Comparison of ENCODE assay signal across 8 mouse cellular contexts in the genomic region with DNA sequence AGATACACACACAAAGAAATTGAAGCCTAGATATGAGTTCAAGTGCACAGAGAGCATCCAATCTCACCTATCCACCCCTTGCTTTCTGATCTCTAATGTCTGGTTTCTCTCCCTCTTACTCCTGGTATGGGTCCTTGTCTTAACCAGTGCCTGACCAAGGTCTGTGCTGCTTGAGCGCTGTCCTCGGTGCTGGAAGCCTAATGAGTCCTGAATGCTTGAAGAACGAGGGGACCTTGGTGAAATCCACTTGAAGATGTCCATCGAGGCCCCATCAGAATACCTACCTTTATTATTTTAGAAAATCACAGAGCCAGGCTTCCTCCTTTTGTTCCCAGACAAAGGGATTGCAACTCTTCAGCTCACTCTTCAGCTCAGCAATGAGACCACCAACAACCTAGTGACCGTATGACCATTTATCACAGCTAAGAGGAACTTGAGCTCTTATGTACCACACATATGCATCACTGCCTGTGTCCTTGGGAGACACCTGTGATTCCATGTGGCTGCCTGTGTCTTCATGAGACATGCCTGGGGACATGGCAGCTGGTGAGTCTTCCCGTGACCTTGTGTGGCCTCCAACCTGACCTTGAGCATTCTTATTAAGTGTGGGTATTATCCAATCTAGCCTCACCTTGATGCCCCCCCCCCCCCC. TPM values are rescaled to one million over a fixed set of nuclear protein-coding genes. Genes with fewer than 3 reads are reported as not detected.
DNase-seq lines count a peak whose midpoint lies in the region; ATAC-seq lines count a peak whose summit lies in the region.

No protein-coding gene starts in this region.

- peak; percentile 14 for DNase-seq in cerebellum, adult 8-10 months
- peak; percentile 14 for DNase-seq in urinary bladder, postnatal 14 days (ENCODE audit: low spot score)
- DNase-seq in urinary bladder, postnatal 4 days (ENCODE audit: low spot score in 2 of 2) = no peak
- DNase-seq in hindlimb bud, embryonic 11.5 days (ENCODE audit: extremely low spot score, low read depth, low spot score) = peak; percentile 66
- peak; percentile 53 for DNase-seq in neural tube, embryonic 10.5 days (ENCODE audit: extremely low spot score, low spot score)
- no peak for DNase-seq in layer of hippocampus, adult 9-10 months (ENCODE audit: low spot score)

- no peak for ATAC-seq in cerebellum, adult (ENCODE audit: insufficient number of reproducible peaks, low FRiP score, low TSS enrichment)
- no peak; the same call in 1 of the 2 replicates for ATAC-seq in granulocyte monocyte progenitor cell, adult 5-6 weeks (replicated peaks; ENCODE audit: poor library complexity, severe bottlenecking)

RNA-seq across cellular contexts. Expression of a gene that starts 0.4 kb away (rescaled TPM):
- total RNA-seq in granulocyte monocyte progenitor cell, adult 5-6 weeks (2014; fragmentation: Nextera tagmentation) = not detected in 2 replicates
- total RNA-seq in granulocyte monocyte progenitor cell, adult 5-6 weeks (2017) = not detected in 2 replicates

RNA-seq across cellular contexts. Expression of a gene that starts 36.1 kb away (rescaled TPM):
- total RNA-seq in granulocyte monocyte progenitor cell, adult 5-6 weeks (2014; fragmentation: Nextera tagmentation) = not detected in 2 replicates
- total RNA-seq in granulocyte monocyte progenitor cell, adult 5-6 weeks (2017) = not detected in 2 replicates

RNA-seq across cellular contexts. Expression of a gene that starts 53.7 kb away (rescaled TPM):
- total RNA-seq in granulocyte monocyte progenitor cell, adult 5-6 weeks (2014; fragmentation: Nextera tagmentation) = not detected in 2 replicates
- not detected in 2 replicates for total RNA-seq in granulocyte monocyte progenitor cell, adult 5-6 weeks (2017)

Comparison
In these comparisons a context has a peak if more than half of its experiments do, and no peak if none do; other contexts are left out.
1. DNase-seq: peak in cerebellum, adult 8-10 months (single experiment), urinary bladder, postnatal 14 days (single experiment), hindlimb bud, embryonic 11.5 days (single experiment) and neural tube, embryonic 10.5 days (single experiment); none in urinary bladder, postnatal 4 days (0 of 2) and layer of hippocampus, adult 9-10 months (single experiment).